Mouse (Mus musculus): ENCODE measurements around the gene Auh. TPM values are rescaled to one million over a fixed set of nuclear protein-coding genes. Genes with fewer than 3 reads are reported as not detected.

The Auh gene
- polyA plus RNA-seq, 1 experiment from 2014 or later: 64.6 TPM

- no peak for ATAC-seq (ENCODE audit: low FRiP score)
- H3K27me3 ChIP-seq: no peaks in the 10 kb centered on the region
Measured at GRCm38 (mm10) chr13:52919790-52920352, 9.6 kb downstream of the Auh start.

DNA sequence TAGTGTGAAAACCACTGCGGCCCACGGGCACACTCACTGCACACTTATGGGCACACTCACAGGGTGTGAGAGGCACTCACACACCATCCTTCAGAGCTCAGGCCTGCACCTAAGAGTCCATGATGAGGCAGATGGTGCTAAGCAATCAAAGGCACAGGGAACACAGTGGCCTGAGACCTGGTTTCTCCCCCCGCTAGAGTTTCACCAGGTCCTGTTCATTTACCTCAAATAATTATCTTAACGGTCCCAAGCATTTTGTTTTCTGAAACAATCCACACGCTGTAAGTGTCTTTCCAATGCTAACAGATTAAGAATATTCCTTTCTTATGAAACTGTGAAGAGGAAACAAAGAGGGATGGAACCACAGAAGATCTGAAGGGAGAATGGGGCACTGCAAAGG is 11.1 kb downstream of the Auh start:
- Histone ChIP-seq H3K9me3 (no peaks in the 10 kb centered on the region), H3K9ac (no peak overlapping the region), H3K4me3 (no peak overlapping the region), H3K36me3 (no peaks in the 10 kb centered on the region; the same call in 1 of the 2 replicates), H3K27ac (no peak overlapping the region), H3K4me1 (replicated peaks) (peaks cover 34% of the 10 kb centered on the region), H3K27me3 (no peaks in the 10 kb centered on the region), H3K4me2 (no peak overlapping the region)
- 96% methylated on average over 5 of the region's 5 CpGs for WGBS
- ATAC-seq (ENCODE audit: low FRiP score): no peak

More at GRCm38 (mm10) chr13:52919790-52920352, 9.6 kb downstream of the Auh start:
- no peak overlapping the region for H3K27ac ChIP-seq
- 86% methylated on average over 10 of the region's 10 CpGs for WGBS
- H3K36me3 ChIP-seq: no peaks in the 10 kb centered on the region; the same call in 1 of the 2 replicates
- peaks cover 20% of the 10 kb centered on the region for H3K4me1 ChIP-seq (replicated peaks)
- H3K9ac ChIP-seq: peak overlapping the region; percentile 36
- H3K9me3 ChIP-seq: no peaks in the 10 kb centered on the region
- no peak overlapping the region for H3K4me3 ChIP-seq
- H3K4me2 ChIP-seq: no peak overlapping the region

GRCm38 (mm10) chr13:52914591-52915110 is 14.8 kb downstream of the Auh start:
- Histone ChIP-seq H3K4me3 (no peak overlapping the region), H3K4me2 (no peak overlapping the region), H3K27ac (no peak overlapping the region), H3K27me3 (no peaks in the 10 kb centered on the region), H3K9ac (no peak overlapping the region), H3K9me3 (no peaks in the 10 kb centered on the region), H3K4me1 (replicated peaks) (peaks cover 41% of the 10 kb centered on the region), H3K36me3 (peaks cover 3% of the 10 kb centered on the region)
- 64% methylated on average over 19 of the region's 19 CpGs for WGBS
- no peak for ATAC-seq (ENCODE audit: low FRiP score)

DNA sequence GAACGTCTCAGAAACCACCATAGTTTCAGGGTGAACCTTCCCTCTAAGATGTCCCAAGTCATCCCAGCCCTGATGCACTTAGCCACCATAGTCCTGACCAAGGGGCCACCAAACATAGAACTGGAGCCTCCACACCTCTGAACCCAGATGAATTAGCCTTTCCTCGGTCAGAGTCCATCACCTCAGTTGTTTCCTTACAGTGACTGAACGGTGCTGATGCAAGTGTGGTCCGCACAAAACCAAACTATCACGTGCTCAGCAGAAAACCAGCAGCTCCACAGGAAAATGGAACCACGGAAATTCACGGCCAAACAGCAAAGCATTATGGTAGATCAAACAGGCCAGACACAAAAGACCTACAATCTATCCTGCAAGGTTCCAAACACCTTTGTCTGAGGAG is 15.6 kb downstream of the Auh start:
- peaks cover 41% of the 10 kb centered on the region for H3K4me1 ChIP-seq (replicated peaks)
- H3K27me3 ChIP-seq: no peaks in the 10 kb centered on the region
- H3K36me3 ChIP-seq: peaks cover 4% of the 10 kb centered on the region
- no peak overlapping the region for H3K9ac ChIP-seq
- no peak overlapping the region for H3K4me2 ChIP-seq
- no peak for ATAC-seq (ENCODE audit: low FRiP score)
- 0 out of 2 replicates have a peak overlapping the region, but pooled peaks have one; percentile 26 for H3K27ac ChIP-seq
- no peaks in the 10 kb centered on the region for H3K9me3 ChIP-seq
- no peak overlapping the region for H3K4me3 ChIP-seq
- WGBS: 74% methylated on average over 7 of the region's 7 CpGs

DNA sequence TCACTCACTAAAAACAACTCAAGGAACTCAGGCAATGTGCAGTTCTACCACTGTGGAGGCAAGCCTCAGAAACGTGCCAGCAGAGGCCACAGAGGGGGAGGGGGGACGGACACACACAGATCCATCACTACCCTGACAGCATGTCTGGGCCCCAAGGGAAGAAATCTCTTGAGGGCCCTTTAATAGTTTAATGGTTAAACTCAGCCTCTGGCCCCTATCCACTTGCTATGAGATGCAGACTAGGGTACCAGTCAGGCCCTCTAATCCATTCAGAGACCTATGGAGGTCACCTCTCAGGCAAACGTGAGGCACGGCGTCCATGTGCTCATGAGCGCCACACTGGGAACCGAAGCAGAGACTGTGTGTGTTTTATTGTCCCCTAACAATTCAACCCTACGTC is 17.0 kb downstream of the Auh start:
- Histone ChIP-seq H3K9me3 (no peaks in the 10 kb centered on the region), H3K27me3 (no peaks in the 10 kb centered on the region), H3K36me3 (peaks cover 18% of the 10 kb centered on the region), H3K4me1 (replicated peaks) (peaks cover 41% of the 10 kb centered on the region), H3K4me3 (no peak overlapping the region), H3K4me2 (no peak overlapping the region), H3K9ac (no peak overlapping the region), H3K27ac (no peak overlapping the region)
- no peak for ATAC-seq (ENCODE audit: low FRiP score)
- WGBS: 46% methylated on average over 8 of the region's 8 CpGs

DNA sequence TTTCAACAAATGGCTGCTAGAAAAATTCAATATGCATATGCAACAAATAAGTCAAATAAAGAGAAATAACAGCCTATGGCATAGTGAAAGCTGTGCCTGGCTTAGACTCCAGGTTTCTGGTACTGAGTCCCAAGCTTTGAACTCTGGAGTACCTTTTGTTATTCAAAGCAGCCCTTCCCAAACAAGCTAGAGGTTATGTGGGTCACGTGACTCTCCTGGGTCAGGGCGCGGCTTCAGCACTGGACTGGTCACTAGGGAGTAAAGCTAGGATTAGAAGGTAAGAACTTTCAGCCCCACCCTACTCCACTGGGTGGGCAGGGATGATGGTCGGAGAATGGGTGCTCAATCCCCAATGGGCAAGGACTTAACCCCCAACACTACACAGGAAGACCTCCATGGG is 18.2 kb downstream of the Auh start:
- no peak for ATAC-seq (ENCODE audit: low FRiP score)
- Histone ChIP-seq H3K27me3 (no peaks in the 10 kb centered on the region), H3K36me3 (peaks cover 26% of the 10 kb centered on the region), H3K9me3 (no peaks in the 10 kb centered on the region), H3K9ac (no peak overlapping the region), H3K27ac (no peak overlapping the region), H3K4me3 (no peak overlapping the region), H3K4me1 (replicated peaks) (peaks cover 37% of the 10 kb centered on the region), H3K4me2 (no peak overlapping the region)
- WGBS: 45% methylated on average over 4 of the region's 4 CpGs

DNA sequence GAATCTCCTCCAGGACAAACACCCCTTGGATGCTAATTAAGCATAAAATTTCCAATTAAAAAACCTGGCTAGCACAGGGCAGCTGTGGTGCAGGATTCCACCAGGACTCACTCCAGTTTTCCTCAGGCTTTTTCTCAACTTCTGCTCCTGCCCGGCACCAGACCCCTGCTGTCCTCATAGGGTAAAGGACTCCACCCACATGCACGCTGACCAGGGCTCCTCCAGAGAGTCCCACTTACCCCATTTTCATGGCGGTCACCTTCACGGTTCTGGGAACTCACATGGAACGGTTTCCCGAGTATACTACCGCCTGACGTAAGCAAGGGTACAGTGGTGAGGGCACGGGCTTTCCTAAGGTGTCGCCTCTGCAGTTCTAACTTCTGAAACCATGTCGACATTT is 23.2 kb downstream of the Auh start:
- no peaks in the 10 kb centered on the region for H3K27me3 ChIP-seq
- H3K27ac ChIP-seq: no peak overlapping the region
- H3K4me1 ChIP-seq (replicated peaks): peaks cover 32% of the 10 kb centered on the region
- no peaks in the 10 kb centered on the region for H3K9me3 ChIP-seq
- WGBS: 86% methylated on average over 11 of the region's 11 CpGs
- peaks cover 23% of the 10 kb centered on the region for H3K36me3 ChIP-seq
- ATAC-seq (ENCODE audit: low FRiP score): no peak
- no peak overlapping the region for H3K9ac ChIP-seq
- no peak overlapping the region for H3K4me3 ChIP-seq
- H3K4me2 ChIP-seq: no peak overlapping the region

- 36% methylated on average over 6 of the region's 6 CpGs for WGBS
- no peaks in the 10 kb centered on the region for H3K27me3 ChIP-seq
- H3K36me3 ChIP-seq: peaks cover 23% of the 10 kb centered on the region
- no peak overlapping the region for H3K9ac ChIP-seq
- H3K4me2 ChIP-seq: peak overlapping the region; percentile 11; the same call in 1 of the 2 replicates
- no peaks in the 10 kb centered on the region for H3K9me3 ChIP-seq
- peaks cover 37% of the 10 kb centered on the region for H3K4me1 ChIP-seq (replicated peaks)
- no peak for ATAC-seq (ENCODE audit: low FRiP score)
- H3K4me3 ChIP-seq: no peak overlapping the region
- H3K27ac ChIP-seq: peak overlapping the region; percentile 69; the same call in 1 of the 2 replicates
Measured at GRCm38 (mm10) chr13:52904175-52904574, 25.3 kb downstream of the Auh start.

GRCm38 (mm10) chr13:52903767-52904166 is 25.7 kb downstream of the Auh start:
- peaks cover 20% of the 10 kb centered on the region for H3K36me3 ChIP-seq
- H3K4me2 ChIP-seq: peak overlapping the region; percentile 11; the same call in 1 of the 2 replicates
- H3K4me3 ChIP-seq: no peak overlapping the region
- H3K27ac ChIP-seq: peak overlapping the region; percentile 69; the same call in 1 of the 2 replicates
- H3K9me3 ChIP-seq: no peaks in the 10 kb centered on the region
- H3K4me1 ChIP-seq (replicated peaks): peaks cover 37% of the 10 kb centered on the region
- WGBS: 28% methylated on average over 10 of the region's 10 CpGs
- no peaks in the 10 kb centered on the region for H3K27me3 ChIP-seq
- no peak overlapping the region for H3K9ac ChIP-seq
- peak; percentile 46; the same call in 1 of the 2 replicates for ATAC-seq (ENCODE audit: low FRiP score)

DNA sequence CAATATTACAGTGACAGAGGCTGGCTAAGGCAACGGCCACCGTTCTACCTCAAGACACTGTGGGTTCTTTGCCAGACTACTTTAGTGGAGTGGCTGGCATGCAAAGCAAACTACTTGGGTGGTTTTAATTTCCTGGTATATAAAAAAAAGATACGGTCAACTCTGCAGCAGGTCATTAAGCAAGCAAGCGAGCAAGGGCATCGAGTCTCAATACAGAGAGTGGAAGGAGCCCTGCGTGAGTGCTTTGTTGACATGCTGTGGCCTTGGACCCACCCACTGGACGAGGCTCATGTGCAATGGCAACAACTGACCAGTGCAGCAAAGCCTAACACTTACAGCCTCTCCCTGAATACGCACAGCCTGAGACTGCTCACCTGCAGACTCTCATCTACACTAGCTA is 27.0 kb downstream of the Auh start:
- H3K36me3 ChIP-seq: peaks cover 18% of the 10 kb centered on the region
- H3K27ac ChIP-seq: no peak overlapping the region
- 81% methylated on average over 8 of the region's 8 CpGs for WGBS
- H3K4me1 ChIP-seq (replicated peaks): peaks cover 37% of the 10 kb centered on the region
- H3K9ac ChIP-seq: no peak overlapping the region
- H3K4me2 ChIP-seq: no peak overlapping the region
- no peaks in the 10 kb centered on the region for H3K27me3 ChIP-seq
- H3K4me3 ChIP-seq: no peak overlapping the region
- no peak for ATAC-seq (ENCODE audit: low FRiP score)
- H3K9me3 ChIP-seq: no peaks in the 10 kb centered on the region

GRCm38 (mm10) chr13:52899664-52900063 is 29.8 kb downstream of the Auh start:
- H3K9ac ChIP-seq: no peak overlapping the region
- ATAC-seq (ENCODE audit: low FRiP score): no peak

DNA sequence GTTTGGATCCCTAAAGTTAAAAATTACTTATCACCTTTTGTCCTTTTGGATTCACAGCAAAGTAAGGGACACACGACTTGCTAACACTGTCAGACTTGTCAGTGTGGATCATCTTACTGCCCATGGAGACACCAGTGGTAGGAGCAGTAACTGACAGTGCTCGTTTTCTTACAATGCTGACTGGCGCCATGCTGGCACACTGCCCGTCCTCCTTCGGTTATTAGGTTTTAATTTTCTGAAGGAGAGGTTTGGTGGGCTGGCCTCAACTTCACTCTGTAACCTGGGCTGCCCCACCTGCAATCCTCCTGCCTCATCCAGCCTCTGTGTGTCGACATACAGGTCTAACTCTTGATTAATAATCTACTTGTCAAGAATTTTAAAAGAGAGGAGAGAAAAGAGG is 31.7 kb downstream of the Auh start:
- Histone ChIP-seq H3K36me3 (peaks cover 24% of the 10 kb centered on the region), H3K4me2 (no peak overlapping the region), H3K9me3 (no peaks in the 10 kb centered on the region), H3K4me3 (no peak overlapping the region), H3K27me3 (no peaks in the 10 kb centered on the region), H3K4me1 (replicated peaks) (peaks cover 5% of the 10 kb centered on the region), H3K27ac (no peak overlapping the region), H3K9ac (no peak overlapping the region)
- WGBS: 78% methylated on average over 6 of the region's 6 CpGs
- no peak for ATAC-seq (ENCODE audit: low FRiP score)

More at GRCm38 (mm10) chr13:52899664-52900063, 29.8 kb downstream of the Auh start:
- no peak overlapping the region for H3K4me2 ChIP-seq
- H3K36me3 ChIP-seq: peaks cover 24% of the 10 kb centered on the region
- WGBS: 87% methylated on average over 5 of the region's 5 CpGs
- H3K9me3 ChIP-seq: no peaks in the 10 kb centered on the region
- no peak overlapping the region for H3K4me3 ChIP-seq
- peaks cover 21% of the 10 kb centered on the region for H3K4me1 ChIP-seq (replicated peaks)
- H3K27me3 ChIP-seq: no peaks in the 10 kb centered on the region
- no peak overlapping the region for H3K27ac ChIP-seq

DNA sequence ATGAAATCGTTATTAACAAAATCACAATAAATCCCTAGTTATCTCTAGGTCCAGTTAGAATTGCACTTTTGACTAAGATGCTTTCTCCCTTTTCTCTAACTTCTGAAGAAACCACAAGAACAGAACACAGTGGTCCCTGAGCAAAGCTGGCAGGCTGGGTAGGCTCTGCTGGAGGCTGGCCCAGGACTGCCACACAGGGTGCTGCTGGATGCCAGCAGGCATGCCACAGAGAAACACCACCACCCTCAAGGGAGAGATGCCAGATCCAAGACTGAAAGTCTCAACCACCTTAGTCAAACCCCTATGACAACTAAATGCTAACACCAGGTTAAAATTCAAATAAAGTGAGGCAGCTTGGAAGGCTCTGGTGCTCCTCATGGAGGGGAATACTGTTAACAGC is 36.7 kb downstream of the Auh start:
- ATAC-seq (ENCODE audit: low FRiP score): no peak
- 94% methylated on average over 1 of the region's 1 CpGs for WGBS
- Histone ChIP-seq H3K9me3 (no peaks in the 10 kb centered on the region), H3K4me2 (no peak overlapping the region), H3K9ac (no peak overlapping the region), H3K4me1 (replicated peaks) (no peaks in the 10 kb centered on the region), H3K27ac (no peak overlapping the region), H3K27me3 (no peaks in the 10 kb centered on the region), H3K4me3 (no peak overlapping the region), H3K36me3 (peaks cover 17% of the 10 kb centered on the region)

Measured in hindbrain, embryonic 13.5 days (tissue).